Mouse (Mus musculus): Measurements from ENCODE around the gene Cdk2ap1.
"Not testable (repeated sequence)": the region's sequence is repeated elsewhere in the genome, so short reads cannot be mapped to it uniquely, and the experiment has no call there.

The Cdk2ap1 gene

DNA sequence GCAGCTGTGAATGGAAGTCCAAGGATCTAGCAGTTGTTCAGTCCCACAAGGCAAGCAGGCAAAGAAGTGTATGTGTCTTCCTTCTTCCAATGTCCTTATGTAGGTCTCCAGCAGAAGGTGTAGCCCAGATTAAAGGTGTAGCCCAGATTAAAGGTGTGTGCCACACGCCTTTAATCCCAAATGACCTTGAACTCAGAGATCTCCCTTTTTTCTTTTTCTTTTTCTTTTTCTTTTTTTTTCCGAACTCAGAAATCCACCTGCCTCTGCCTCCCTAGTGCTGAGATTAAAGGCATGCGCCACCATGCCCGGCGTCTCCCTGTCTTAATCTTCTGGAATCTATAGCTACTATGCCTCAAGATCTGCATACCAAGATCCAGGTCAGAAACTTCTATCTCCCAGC lies at the start of gene Cdk2ap1:
Gene Cdk2ap1, minus strand, starts transcription at position 101 of the 400 bp plus-strand sequence.
- DNase-seq (ENCODE audit: low read depth, low spot score); H3K36me3 ChIP-seq (ENCODE audit: control insufficient read depth, insufficient read depth, low read length, poor library complexity, severe bottlenecking); H3K27me3 ChIP-seq (ENCODE audit: control insufficient read depth, insufficient read depth, low read length, poor library complexity, severe bottlenecking): not testable (repeated sequence)

DNA sequence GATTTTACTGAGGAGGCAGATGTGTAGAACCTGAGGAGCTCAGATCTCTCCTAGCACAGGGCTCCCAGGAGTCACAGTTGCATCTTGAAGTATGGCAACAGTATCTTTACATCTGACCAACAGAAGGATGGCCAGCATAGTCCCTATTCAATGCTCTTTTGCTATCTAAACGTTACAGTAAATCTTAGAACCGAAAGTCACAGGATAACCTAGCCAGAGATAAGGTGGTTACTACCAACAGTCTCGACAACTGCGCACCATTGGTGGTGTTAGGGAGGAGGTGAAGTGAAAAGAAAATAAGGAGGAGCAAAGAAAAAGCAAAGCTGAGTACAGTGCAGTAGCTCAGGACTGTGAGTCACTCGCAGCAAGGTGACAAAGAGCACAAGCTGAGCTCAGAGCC lies 49.3 kb upstream of the Cdk2ap1 start:
- Histone ChIP-seq H3K27me3 (ENCODE audit: control insufficient read depth, insufficient read depth, low read length, poor library complexity, severe bottlenecking) (no peaks in the 10 kb centered on the region), H3K36me3 (ENCODE audit: control insufficient read depth, insufficient read depth, low read length, poor library complexity, severe bottlenecking) (peaks cover 15% of the 10 kb centered on the region)
- DNase-seq (ENCODE audit: low read depth, low spot score) = no peak

DNA sequence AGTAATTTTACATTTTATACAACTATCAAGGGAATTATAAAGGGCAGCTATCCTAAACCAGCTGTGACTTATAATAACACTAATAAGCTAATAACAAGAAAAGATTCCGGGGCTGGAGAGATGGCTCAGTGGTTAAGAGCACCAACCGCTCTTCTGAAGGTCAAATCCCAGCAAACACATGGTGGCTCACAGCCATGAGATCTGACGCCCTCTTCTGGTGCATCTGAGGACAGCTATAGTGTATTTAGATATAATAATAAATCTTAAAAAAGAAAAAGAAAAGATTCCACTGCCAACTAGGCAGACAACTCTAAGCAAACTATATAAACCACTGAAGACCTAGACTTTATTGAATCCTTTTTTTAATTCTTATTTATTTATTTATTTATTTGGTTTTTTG lies 47.9 kb upstream of the Cdk2ap1 start:
- DNase-seq (ENCODE audit: low read depth, low spot score) = peak; percentile 49
- Histone ChIP-seq H3K36me3 (ENCODE audit: control insufficient read depth, insufficient read depth, low read length, poor library complexity, severe bottlenecking) (peaks cover 20% of the 10 kb centered on the region), H3K27me3 (ENCODE audit: control insufficient read depth, insufficient read depth, low read length, poor library complexity, severe bottlenecking) (no peaks in the 10 kb centered on the region)

DNA sequence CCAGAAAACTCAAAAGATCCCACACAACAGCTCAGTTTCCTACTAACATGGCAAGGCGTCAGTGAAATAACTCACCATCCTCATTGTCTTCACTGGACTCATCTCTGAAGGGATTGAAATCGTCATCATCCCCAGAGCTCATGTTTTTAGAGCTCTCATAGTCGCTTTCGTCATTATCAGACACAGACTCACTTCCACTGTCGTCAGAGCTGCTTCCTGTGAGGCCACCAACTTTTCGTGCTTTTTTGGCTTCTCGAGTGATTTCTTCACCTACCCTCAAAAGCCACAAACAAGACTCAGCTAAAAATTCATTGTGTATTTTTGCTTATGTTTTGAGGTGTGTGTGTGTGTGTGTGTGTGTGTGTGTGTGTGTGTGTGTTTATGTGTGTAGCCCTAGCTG lies 30.8 kb upstream of the Cdk2ap1 start:
- Histone ChIP-seq H3K36me3 (ENCODE audit: control insufficient read depth, insufficient read depth, low read length, poor library complexity, severe bottlenecking) (peaks cover 18% of the 10 kb centered on the region), H3K27me3 (ENCODE audit: control insufficient read depth, insufficient read depth, low read length, poor library complexity, severe bottlenecking) (no peaks in the 10 kb centered on the region)
- DNase-seq (ENCODE audit: low read depth, low spot score) = no peak

DNA sequence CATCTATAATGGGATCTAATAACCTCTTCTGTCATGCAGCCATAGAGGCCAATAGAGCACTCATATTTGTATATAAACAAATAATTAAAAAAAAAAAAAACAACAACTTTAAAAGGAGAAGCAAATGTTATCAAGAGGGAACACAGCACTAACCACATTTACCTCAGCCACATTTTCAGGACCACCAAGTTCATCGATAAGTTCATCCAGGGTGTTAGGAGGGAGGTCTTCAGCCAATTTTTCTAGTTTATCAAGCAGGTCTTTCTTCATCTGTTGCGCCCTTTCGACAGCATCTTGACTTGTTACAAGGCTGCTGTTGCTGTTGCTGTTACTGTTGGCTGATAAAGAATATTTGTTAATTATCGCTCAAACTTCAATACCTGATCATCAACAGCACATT lies 29.5 kb upstream of the Cdk2ap1 start:
- DNase-seq (ENCODE audit: low read depth, low spot score) = no peak
- Histone ChIP-seq H3K27me3 (ENCODE audit: control insufficient read depth, insufficient read depth, low read length, poor library complexity, severe bottlenecking) (no peaks in the 10 kb centered on the region), H3K36me3 (ENCODE audit: control insufficient read depth, insufficient read depth, low read length, poor library complexity, severe bottlenecking) (peaks cover 16% of the 10 kb centered on the region)

DNA sequence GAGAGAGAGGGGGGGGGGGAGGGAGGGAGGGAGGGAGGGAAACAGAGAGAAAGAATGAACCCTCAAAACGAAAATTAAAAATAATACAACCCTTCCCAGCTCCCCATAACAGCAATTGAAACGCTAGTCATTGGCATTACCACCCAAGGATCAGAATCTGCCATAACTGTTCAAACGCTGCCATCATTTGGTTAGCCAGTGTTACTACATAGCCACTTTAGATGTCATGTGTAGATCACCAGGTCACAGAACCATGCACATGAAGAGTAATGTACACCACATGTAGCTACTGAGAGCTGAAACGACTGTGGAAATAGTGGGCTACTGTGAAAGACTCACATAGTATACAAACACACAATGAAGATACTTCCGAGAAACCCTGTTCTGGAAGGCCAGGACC lies 25.1 kb upstream of the Cdk2ap1 start:
- peaks cover 10% of the 10 kb centered on the region for H3K36me3 ChIP-seq (ENCODE audit: control insufficient read depth, insufficient read depth, low read length, poor library complexity, severe bottlenecking)
- DNase-seq (ENCODE audit: low read depth, low spot score) = peak; percentile 63
- H3K27me3 ChIP-seq (ENCODE audit: control insufficient read depth, insufficient read depth, low read length, poor library complexity, severe bottlenecking) = no peaks in the 10 kb centered on the region

DNA sequence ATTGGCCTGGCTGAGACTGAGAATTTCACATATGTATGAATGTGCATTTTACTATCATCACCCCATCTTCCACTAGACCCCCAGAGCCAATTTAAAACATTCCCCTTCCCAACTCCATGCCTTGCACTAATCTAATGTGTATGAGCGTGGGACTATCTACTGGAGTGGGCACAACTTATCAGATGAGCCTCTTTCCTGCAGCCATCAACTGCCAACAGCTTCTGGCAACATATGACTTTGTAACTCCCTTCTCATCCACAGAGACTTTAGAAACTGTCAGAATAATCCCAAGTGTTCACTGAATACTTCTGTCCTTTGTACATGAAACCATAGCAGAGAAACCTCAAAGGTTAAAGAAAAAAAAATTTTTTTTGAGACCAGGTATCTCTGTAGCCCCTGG lies 17.2 kb upstream of the Cdk2ap1 start:
- no peak for DNase-seq (ENCODE audit: low read depth, low spot score)
- Histone ChIP-seq H3K27me3 (ENCODE audit: control insufficient read depth, insufficient read depth, low read length, poor library complexity, severe bottlenecking) (no peaks in the 10 kb centered on the region), H3K36me3 (ENCODE audit: control insufficient read depth, insufficient read depth, low read length, poor library complexity, severe bottlenecking) (peaks cover 26% of the 10 kb centered on the region)

DNA sequence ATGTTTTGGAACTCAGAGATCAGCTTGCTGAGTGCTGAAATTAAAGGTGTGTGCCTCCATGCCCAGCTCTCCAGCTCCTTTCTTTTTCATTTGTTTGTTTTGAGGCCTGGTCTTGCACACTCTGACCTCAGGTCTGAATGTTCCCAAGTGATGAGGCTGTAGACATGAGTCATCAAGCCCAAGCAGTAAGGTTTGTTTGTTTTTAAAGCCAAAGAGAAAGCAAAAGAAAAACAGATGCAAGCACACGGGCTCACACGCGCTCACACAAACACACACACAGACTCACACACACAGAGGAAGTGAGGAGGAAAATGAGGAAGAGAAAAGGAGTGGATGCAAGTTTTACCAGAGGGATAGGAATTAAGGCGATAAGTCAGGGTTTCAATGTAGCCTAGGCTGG lies 14.3 kb upstream of the Cdk2ap1 start:
- Histone ChIP-seq H3K27me3 (ENCODE audit: control insufficient read depth, insufficient read depth, low read length, poor library complexity, severe bottlenecking) (no peaks in the 10 kb centered on the region), H3K36me3 (ENCODE audit: control insufficient read depth, insufficient read depth, low read length, poor library complexity, severe bottlenecking) (peaks cover 21% of the 10 kb centered on the region)
- DNase-seq (ENCODE audit: low read depth, low spot score) = no peak

DNA sequence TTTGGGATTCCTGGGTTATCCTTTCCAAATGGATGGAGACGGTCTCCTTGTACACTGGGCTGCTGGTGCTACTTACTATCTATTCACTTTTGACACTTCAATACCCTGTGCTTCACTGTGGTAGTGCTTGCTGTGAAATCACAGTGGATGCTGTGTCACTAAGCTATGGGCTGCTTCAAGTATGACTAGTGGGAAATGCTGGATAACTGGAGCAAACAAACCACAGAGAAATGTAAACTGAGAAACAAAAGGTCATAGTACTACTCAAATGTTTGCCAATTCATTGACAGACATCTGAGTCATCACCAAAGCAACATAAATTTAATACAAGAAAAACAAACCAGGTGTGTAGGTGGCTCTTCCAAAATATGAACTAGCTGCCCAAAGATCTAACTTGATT lies 13.5 kb upstream of the Cdk2ap1 start:
- peaks cover 18% of the 10 kb centered on the region for H3K36me3 ChIP-seq (ENCODE audit: control insufficient read depth, insufficient read depth, low read length, poor library complexity, severe bottlenecking)
- no peaks in the 10 kb centered on the region for H3K27me3 ChIP-seq (ENCODE audit: control insufficient read depth, insufficient read depth, low read length, poor library complexity, severe bottlenecking)
- no peak for DNase-seq (ENCODE audit: low read depth, low spot score)

DNA sequence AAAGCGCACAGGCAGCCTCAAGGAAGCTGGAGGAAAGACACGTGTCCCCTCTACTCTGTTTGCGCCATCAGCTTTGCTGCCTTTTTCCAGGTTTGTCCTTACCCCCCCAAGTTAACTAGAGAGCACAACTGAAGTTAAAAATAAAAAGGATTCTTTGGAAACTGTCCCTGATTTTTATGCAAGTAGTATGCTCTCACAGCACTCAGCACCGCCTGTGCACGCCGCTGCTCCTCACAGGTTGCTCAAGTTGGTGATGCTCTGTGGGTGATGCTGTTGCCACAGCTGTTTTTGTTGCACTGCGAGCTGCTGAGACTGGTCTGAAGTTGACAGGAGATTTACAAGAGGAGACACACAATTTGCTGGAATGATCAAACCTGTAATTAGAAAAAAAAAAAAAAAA lies 11.4 kb upstream of the Cdk2ap1 start:
- DNase-seq (ENCODE audit: low read depth, low spot score) = no peak
- Histone ChIP-seq H3K36me3 (ENCODE audit: control insufficient read depth, insufficient read depth, low read length, poor library complexity, severe bottlenecking) (peaks cover 18% of the 10 kb centered on the region), H3K27me3 (ENCODE audit: control insufficient read depth, insufficient read depth, low read length, poor library complexity, severe bottlenecking) (no peaks in the 10 kb centered on the region)

DNA sequence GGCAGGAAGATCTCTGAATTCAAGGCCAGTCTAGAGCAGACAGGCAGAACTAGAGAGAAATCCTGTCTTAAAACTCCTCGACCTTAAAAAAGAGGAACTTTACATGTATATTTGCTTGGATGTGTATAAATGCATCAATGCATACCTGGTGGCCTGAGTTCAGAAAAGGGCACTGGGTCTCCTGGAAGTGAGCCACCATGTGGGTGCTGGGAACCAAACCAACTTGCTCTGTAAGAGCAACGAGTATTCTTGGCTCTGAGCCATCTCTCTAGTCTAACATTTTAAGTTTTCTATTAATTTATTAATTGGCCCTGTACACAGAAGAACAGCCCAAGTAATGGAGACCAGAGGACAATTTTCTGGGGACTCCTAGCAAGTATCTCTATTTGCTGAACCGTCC lies 3.8 kb upstream of the Cdk2ap1 start:
- H3K36me3 ChIP-seq (ENCODE audit: control insufficient read depth, insufficient read depth, low read length, poor library complexity, severe bottlenecking) = 0 out of 2 replicates have a peak, but pooled peaks cover 3% of the 10 kb centered on the region
- no peaks in the 10 kb centered on the region for H3K27me3 ChIP-seq (ENCODE audit: control insufficient read depth, insufficient read depth, low read length, poor library complexity, severe bottlenecking)
- peak; percentile 44 for DNase-seq (ENCODE audit: low read depth, low spot score)

DNA sequence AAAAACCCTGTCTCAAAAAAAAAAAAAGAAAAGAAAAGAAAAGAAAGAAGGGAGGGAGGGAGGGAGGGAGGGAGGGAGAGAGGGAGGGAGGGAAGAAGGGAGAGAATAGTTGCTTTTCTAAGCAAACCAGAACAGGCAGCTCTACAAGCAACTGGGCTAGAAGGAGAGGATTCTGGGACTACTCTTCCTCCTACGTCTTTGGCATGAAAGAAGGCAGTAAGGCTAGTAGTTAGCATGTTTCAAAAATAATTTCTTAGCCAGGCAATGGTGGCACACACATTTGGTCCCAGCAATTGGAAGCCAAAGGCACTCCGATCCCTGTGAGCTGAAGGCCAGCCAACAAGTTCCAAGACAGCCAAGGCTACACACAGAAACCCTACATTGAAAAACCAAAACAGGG lies 2.9 kb upstream of the Cdk2ap1 start:
- 0 out of 2 replicates have a peak, but pooled peaks cover 1% of the 10 kb centered on the region for H3K36me3 ChIP-seq (ENCODE audit: control insufficient read depth, insufficient read depth, low read length, poor library complexity, severe bottlenecking)
- DNase-seq (ENCODE audit: low read depth, low spot score) = no peak
- no peaks in the 10 kb centered on the region for H3K27me3 ChIP-seq (ENCODE audit: control insufficient read depth, insufficient read depth, low read length, poor library complexity, severe bottlenecking)

DNA sequence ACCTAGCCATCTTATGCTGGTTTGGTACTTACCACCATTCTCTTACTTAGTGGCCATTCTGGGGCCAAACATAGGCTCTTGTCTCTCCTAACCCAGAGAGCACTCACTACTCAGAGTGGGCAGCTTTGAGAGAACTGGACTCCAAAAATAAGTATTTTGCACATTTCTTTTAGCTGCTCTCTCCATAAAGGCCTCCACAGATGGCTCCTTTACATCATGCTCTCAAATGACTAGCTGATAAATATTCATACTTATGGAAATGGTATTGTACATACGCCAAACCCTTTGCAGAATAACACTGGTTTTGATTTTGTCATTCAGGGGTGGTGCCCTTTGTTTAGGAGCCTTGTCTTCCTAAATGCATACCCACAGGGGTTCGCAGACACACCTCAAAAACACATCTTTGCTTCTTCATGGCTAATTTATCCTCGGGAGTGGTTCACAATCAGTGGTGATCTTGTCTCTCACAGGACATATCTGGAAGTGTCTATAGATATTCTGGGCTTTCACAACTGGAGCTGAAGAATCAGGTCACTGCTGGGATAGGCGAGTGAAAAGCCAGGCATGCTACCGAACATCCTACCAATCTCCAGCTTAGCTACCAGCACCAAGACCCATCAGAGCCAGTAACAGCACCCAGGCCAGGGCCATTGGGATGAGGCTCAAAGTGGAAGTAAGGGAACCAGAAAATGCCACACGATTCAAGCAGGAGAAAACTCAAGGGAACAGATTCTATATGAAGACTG lies 1.5 kb upstream of the Cdk2ap1 start:
- no peak for DNase-seq (ENCODE audit: low read depth, low spot score)
- H3K27me3 ChIP-seq (ENCODE audit: control insufficient read depth, insufficient read depth, low read length, poor library complexity, severe bottlenecking) = no peaks in the 10 kb centered on the region
- H3K36me3 ChIP-seq (ENCODE audit: control insufficient read depth, insufficient read depth, low read length, poor library complexity, severe bottlenecking) = no peaks in the 10 kb centered on the region

DNA sequence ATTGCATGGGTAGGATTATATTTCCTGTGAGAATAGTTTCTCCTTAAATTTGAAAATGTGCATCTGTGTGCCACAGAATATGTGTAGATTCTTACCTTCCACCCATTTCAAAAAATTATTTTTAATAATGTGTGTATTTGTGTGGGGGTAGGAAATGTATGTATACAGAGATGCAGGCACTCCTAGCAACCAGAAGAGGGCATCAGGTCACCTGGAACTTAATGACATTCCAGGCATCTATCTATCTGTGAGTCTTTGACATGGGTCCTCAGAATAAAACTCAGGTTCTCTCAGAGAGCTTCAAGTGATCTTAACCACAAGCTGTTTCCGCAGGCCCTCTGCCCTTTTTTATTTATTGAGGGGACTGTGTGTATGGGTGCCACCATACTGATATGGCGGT lies 3.2 kb downstream of the Cdk2ap1 start:
- DNase-seq (ENCODE audit: low read depth, low spot score) = peak; percentile 68
- no peaks in the 10 kb centered on the region for H3K27me3 ChIP-seq (ENCODE audit: control insufficient read depth, insufficient read depth, low read length, poor library complexity, severe bottlenecking)

DNA sequence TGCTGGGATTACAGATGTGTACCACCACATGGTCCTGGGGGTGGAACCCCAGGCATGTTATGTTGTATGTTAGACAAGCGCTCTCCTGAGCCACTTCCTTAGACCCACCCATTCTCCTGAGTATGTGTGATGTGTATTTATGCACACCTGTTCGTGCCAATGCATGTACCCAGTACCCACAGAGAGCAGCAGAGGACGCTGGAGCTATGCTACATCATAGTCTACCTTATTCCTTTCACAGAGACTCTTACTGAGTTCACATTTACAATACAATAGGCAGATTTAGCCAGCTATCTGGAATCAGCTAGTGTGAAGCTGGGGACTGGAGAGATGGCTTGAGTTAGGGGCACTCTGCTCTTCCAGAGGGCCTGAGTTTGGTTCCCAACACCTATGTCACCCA lies 6.2 kb downstream of the Cdk2ap1 start:
- H3K27me3 ChIP-seq (ENCODE audit: control insufficient read depth, insufficient read depth, low read length, poor library complexity, severe bottlenecking) = no peaks in the 10 kb centered on the region
- peak; percentile 12 for DNase-seq (ENCODE audit: low read depth, low spot score)
- no peaks in the 10 kb centered on the region for H3K36me3 ChIP-seq (ENCODE audit: control insufficient read depth, insufficient read depth, low read length, poor library complexity, severe bottlenecking)

More for the DNA sequence above, 3.2 kb downstream of the Cdk2ap1 start:
- no peaks in the 10 kb centered on the region for H3K36me3 ChIP-seq (ENCODE audit: control insufficient read depth, insufficient read depth, low read length, poor library complexity, severe bottlenecking)

DNA sequence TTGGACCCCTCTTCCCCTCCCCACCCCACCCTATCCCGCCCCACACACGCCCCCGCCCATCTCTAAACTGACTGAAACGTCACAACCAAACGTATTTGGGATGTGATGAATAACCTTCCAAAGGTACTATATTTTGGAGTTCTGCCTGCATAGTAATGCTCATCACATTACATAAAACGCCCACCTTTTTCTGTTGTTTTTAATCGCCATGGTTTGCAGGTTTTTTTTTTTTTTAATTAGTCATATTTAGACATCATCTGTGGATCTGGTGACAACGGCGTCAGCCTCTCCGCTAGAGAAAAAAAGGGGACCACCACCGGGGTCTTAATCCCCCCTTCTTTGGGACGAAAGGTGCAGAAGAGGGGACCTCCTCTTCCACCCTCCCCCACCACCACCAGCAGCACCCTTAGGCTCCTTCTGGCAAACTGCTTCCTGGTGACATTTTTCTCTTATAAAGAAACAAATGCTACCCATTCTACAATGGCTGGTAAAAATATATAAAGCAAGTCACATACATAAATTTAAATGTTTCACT lies 7.4 kb downstream of the Cdk2ap1 start:
- H3K36me3 ChIP-seq (ENCODE audit: control insufficient read depth, insufficient read depth, low read length, poor library complexity, severe bottlenecking) = no peaks in the 10 kb centered on the region
- H3K27me3 ChIP-seq (ENCODE audit: control insufficient read depth, insufficient read depth, low read length, poor library complexity, severe bottlenecking) = no peaks in the 10 kb centered on the region
- DNase-seq (ENCODE audit: low read depth, low spot score) = no peak
